Mouse (Mus musculus) ES-CJ7 (cell line): ENCODE measurements around the gene Efcab12.
A peak's percentile ranks its signal among the peaks of the same experiment; 100 is the strongest.
"Not testable (repeated sequence)": the region's sequence is repeated elsewhere in the genome, so short reads cannot be mapped to it uniquely, and the experiment has no call there.

Experiments
- DNase-seq: peaks from one replicate; pipeline ENCODE4 v3.0.0; 2011; ENCODE audit warnings: low read depth, low spot score

Efcab12 gene

GRCm38 (mm10) chr6:115838161-115838597 is at the start of gene Efcab12:
TSS of gene Efcab12 (minus strand) at chr6:115838412.
- DNase-seq = peak; percentile 98

- peak; percentile 86 for DNase-seq
Observed at GRCm38 (mm10) chr6:115886894-115887293, 48.7 kb upstream of the Efcab12 start.

GRCm38 (mm10) chr6:115884018-115884417 is 45.8 kb upstream of the Efcab12 start:
- no peak for DNase-seq

- DNase-seq = no peak
Observed at GRCm38 (mm10) chr6:115880751-115881150, 42.5 kb upstream of the Efcab12 start.

- DNase-seq = no peak
Observed at GRCm38 (mm10) chr6:115879736-115880135, 41.5 kb upstream of the Efcab12 start.

GRCm38 (mm10) chr6:115878694-115879093 is 40.5 kb upstream of the Efcab12 start:
- no peak for DNase-seq

GRCm38 (mm10) chr6:115877239-115877638 is 39.0 kb upstream of the Efcab12 start:
- DNase-seq = no peak

GRCm38 (mm10) chr6:115871318-115871717 is 33.1 kb upstream of the Efcab12 start:
- DNase-seq = not testable (repeated sequence)

- DNase-seq = not testable (repeated sequence)
Observed at GRCm38 (mm10) chr6:115867157-115867556, 28.9 kb upstream of the Efcab12 start.

GRCm38 (mm10) chr6:115865246-115865645 is 27.0 kb upstream of the Efcab12 start:
- DNase-seq = no peak

GRCm38 (mm10) chr6:115863340-115863841 is 25.2 kb upstream of the Efcab12 start:
- no peak for DNase-seq

- no peak for DNase-seq
Observed at GRCm38 (mm10) chr6:115860027-115860556, 21.9 kb upstream of the Efcab12 start.

- DNase-seq = no peak
Observed at GRCm38 (mm10) chr6:115859258-115859657, 21.0 kb upstream of the Efcab12 start.

GRCm38 (mm10) chr6:115856361-115856745 is 18.1 kb upstream of the Efcab12 start:
- no peak for DNase-seq

GRCm38 (mm10) chr6:115855733-115856360 is 17.6 kb upstream of the Efcab12 start:
- no peak for DNase-seq

GRCm38 (mm10) chr6:115854432-115854831 is 16.2 kb upstream of the Efcab12 start:
- peak; percentile 50 for DNase-seq

- DNase-seq = no peak
Observed at GRCm38 (mm10) chr6:115853985-115854384, 15.8 kb upstream of the Efcab12 start.

- DNase-seq = peak; percentile 100
Observed at GRCm38 (mm10) chr6:115853091-115853813, 15.0 kb upstream of the Efcab12 start, which contains the start of the genes Mbd4 and Ift122. TSS of gene Mbd4 (minus strand) at chr6:115853371. TSS of gene Ift122 (plus strand) at chr6:115853470.

GRCm38 (mm10) chr6:115852446-115853090 is 14.4 kb upstream of the Efcab12 start:
- DNase-seq = no peak

- DNase-seq = no peak
Observed at GRCm38 (mm10) chr6:115848598-115849304, 10.5 kb upstream of the Efcab12 start.
